Mouse (Mus musculus) neutrophil, adult 59 days (primary cell): ENCODE data around the gene Slamf7. TPM values are rescaled to one million over a fixed set of nuclear protein-coding genes. Genes with fewer than 3 reads are reported as not detected.

Experiments used
- total RNA-seq, 2 experiments: library from RNA; stranded (reverse); gene quantifications; 1 replicate in 1 of 2; 2 replicates in 1 of 2; pipeline ENCODE4 v1.2.4; 2023

Slamf7 gene
- total RNA-seq, result 1 to 10 TPM; 3.4 to 4.3 TPM

DNA sequence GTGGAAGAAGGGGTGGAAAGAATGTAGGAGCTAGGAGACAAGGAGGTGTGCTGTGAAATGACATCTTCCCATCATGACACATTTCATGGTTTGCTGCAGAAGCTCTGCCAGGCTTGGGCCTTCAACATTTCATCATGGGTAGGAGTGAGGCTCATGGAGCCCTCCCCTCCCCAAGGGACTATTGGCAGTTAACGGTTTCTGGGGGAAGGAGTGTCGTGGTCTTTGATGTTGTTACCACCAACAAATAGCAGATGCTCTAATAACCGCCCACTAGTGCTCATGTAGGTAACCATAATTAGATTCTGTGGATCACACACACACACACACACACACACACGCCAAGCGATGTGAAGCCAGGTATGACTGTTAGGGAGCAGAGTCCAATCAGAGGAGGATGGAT lies at the start of gene Slamf7:
Gene Slamf7 (minus strand): TSS at position 302 of the 400 bp plus-strand sequence.

DNA sequence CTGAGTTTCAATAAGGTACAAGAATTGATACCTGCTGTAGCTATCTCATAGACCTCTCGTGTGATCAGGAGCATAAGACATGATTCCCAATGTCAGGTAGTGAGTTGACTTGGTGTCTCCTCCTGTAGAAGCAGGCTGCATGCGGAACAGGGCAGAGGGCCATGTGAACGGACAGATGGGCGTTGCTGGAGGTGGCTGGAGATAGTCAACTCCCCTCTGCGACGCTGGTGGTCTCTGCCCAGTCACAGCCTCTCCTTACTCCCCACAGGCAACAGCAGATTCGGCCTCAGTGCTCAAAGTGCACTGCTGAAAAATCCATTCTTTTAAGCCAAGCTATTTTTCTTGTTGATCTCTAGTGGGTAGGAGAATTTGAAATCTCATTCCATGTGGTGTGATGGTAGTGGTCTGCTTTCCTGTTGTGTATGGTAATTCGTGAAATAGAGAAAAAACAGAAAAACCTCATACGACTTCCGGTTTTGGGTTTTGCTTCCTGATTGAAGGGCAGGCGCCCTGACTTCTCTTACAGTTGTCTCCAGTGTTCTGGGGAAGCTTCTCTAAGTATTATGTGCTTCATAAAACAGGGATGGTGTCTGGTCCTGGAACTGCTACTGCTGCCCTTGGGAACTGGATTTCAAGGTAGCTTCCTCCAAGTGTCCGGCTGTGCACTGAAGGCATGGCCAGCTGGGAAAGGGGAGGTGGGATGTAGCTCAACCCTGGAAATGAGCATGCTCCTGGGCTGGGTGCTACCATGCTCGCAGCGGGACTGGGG lies 28.9 kb upstream of the Slamf7 start, which contains the start of gene Cd48:
Gene Cd48 (plus strand): TSS at position 479 of the 769 bp plus-strand sequence.

GRCm38 (mm10) chr1:171607176-171607575 lies 45.7 kb downstream of the Slamf7 start, which contains the start of gene Ly9:
Gene Ly9, minus strand, starts transcription at chr1:171607410.

Other genes with a start within 250 kb of the Slamf7 start
- 100 to 1,000 TPM in 1 of 2 experiments, 10 to 100 TPM in 1; 85.6 to 108 TPM for gene Usf1, start 241.7 kb downstream of the Slamf7 start, total RNA-seq
- 1 to 10 TPM; 4.4 TPM for gene Tstd1, start 234.2 kb downstream of the Slamf7 start, total RNA-seq
- under 1 TPM; 0.20 to 0.31 TPM for gene F11r, start 215.5 kb downstream of the Slamf7 start, total RNA-seq
- gene Alyref2, start 149.6 kb downstream of the Slamf7 start, total RNA-seq, result 1 to 10 TPM; 6.6 to 7.3 TPM
- not detected for gene Itln1, start 117.7 kb downstream of the Slamf7 start, total RNA-seq
- 1 to 10 TPM; 7.6 to 8.0 TPM for gene Cd244a, start 93.8 kb downstream of the Slamf7 start, total RNA-seq
- 10 to 100 TPM; 16.8 to 24.0 TPM for gene Ly9, start 45.6 kb downstream of the Slamf7 start, total RNA-seq
- gene Cd48, start 29.0 kb upstream of the Slamf7 start, total RNA-seq, result 10 to 100 TPM; 55.8 to 79.4 TPM
- under 1 TPM; 0.20 to 0.44 TPM for gene Slamf1, start 114.1 kb upstream of the Slamf7 start, total RNA-seq
- 100 to 1,000 TPM; 280 to 294 TPM for gene Cd84, start 186.7 kb upstream of the Slamf7 start, total RNA-seq
- 10 to 100 TPM; 30.8 to 32.4 TPM for gene Gm10521, start 242.6 kb upstream of the Slamf7 start, total RNA-seq